Mouse (Mus musculus) liver, embryonic 14.5 days (tissue): ENCODE results near the gene Arl5c.

ENCODE experiments used
- CTCF ChIP-seq: IDR thresholded peaks from 2 replicates; pipeline ENCODE4 v1.5.1; 2016; ENCODE audit warnings: antibody characterized with exemption, low read depth, control low read depth
- EP300 ChIP-seq: IDR thresholded peaks from 2 replicates; pipeline ENCODE4 v1.6.1; 2016; ENCODE audit warnings: antibody characterized with exemption, low read depth

GRCm38 (mm10) chr11:97947426-97947825 lies 48.6 kb downstream of the Arl5c start:
- peak; percentile 77 for TF ChIP-seq CTCF
- TF ChIP-seq EP300 = no peak
